Mouse (Mus musculus) adrenal gland, adult 2 months (tissue): ENCODE measurements around the gene Klhdc9. TPM values are rescaled to one million over a fixed set of nuclear protein-coding genes. Genes with fewer than 3 reads are reported as not detected.
"Not testable (repeated sequence)": the region's sequence is repeated elsewhere in the genome, so short reads cannot be mapped to it uniquely, and the experiment has no call there.

Experiments used
- DNase-seq: peaks from one replicate; pipeline ENCODE4 v3.0.0; 2021
- polyA plus RNA-seq: library from polyadenylated mRNA; depleted of rRNA; stranded (reverse); fragments of >200 nt; gene quantifications from 2 replicates; pipeline ENCODE4 v1.2.3, GENCODE M21; 2012
- total RNA-seq, 2 experiments: library from RNA; stranded (reverse); gene quantifications; 2 replicates each; pipeline ENCODE4 v1.2.3; 2021

Gene Klhdc9
- total and polyA plus RNA-seq, 3 experiments, result 1.1 to 3.8 (median 3.3) TPM

DNA sequence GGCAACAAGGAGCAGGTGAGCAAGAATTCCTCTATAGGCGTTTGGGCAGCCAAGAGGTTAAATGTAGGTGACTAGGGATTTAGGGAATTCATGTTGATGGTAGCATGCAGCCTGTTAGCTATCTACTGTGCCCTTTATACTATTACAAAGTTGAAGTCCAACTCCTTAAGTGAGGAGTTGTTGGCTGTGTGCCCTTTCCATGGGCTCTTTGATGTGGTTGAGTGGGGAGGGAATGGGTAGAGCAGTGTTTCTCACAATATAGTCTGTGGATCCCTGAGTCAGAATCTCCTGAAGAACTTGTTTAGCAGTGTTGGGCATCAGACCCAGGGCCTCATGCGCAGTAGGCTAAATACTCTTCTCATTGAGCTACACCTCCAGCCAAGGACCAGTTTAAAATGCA is 3.8 kb downstream of the Klhdc9 start:
- peak; percentile 42 for DNase-seq

GRCm38 (mm10) chr1:171355812-171356340 is 4.7 kb downstream of the Klhdc9 start:
- DNase-seq, result no peak

DNA sequence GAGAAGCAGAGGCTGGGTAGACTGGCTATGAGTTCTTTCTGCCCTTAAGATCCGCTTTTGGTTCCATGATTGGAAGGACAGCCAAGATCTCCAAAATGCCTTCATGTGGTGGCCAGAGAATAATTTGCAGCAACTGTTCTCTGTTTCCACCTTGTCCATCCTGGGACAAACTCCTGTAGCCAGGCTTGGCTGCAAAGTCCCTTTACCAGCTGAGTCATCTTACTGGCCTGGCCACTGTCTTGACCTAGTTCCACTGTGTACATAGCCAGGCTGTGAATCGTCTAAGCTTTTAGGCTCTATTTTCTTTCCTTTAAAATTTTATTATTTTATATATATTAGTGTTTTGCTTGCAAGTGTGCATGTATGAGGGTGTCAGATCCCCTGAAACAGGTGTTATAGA is 11.4 kb downstream of the Klhdc9 start:
- peak; percentile 52 for DNase-seq

- DNase-seq, result peak; percentile 31
Observed at GRCm38 (mm10) chr1:171348665-171349064, 11.9 kb downstream of the Klhdc9 start.

GRCm38 (mm10) chr1:171346095-171346450 is 14.5 kb downstream of the Klhdc9 start:
- peak; percentile 40 for DNase-seq

GRCm38 (mm10) chr1:171345225-171346094 is 15.1 kb downstream of the Klhdc9 start, which contains the start of the genes Nit1 and Pfdn2:
Nit1 (minus strand) TSS chr1:171345646.
Pfdn2 (plus strand) TSS chr1:171345670.
- DNase-seq, result peak; percentile 95

GRCm38 (mm10) chr1:171344715-171345114 is 15.9 kb downstream of the Klhdc9 start:
- no peak for DNase-seq

DNA sequence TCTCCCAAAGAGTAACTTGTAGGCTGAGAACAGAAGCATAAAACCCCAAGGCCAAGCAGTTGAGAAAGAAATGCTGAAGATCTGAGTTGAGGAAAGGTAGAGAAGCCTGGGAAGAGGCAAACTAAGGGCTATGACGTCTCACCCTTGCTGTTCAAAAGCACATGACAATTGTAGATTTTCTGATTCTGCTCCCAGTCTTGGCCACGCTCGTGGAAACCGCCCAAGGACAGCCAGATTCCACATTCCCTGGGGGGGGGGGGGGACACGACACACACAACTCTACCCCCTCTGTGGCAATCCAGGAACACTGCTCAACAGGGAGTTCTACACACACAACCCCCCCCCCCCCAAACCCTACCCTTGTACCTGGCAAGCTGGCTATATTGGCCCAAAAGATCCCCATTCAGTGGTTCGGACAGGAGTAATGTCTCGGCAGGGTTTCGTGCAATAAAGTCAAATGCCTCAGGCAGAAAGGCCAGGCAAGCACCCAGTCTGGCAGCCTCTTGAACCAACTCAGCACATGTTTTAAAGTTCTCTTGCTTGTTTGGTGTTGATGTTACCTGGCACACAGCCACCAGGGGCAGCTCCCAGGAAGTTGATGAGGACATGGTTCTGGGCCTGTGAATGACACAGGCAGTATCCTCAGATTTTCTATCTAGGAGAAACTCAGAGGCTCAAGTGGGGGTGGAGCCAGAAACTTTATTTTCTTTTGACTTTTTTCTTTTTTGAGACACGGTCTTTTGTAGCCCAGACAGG is 16.5 kb downstream of the Klhdc9 start:
- DNase-seq, result peak; percentile 64

DNA sequence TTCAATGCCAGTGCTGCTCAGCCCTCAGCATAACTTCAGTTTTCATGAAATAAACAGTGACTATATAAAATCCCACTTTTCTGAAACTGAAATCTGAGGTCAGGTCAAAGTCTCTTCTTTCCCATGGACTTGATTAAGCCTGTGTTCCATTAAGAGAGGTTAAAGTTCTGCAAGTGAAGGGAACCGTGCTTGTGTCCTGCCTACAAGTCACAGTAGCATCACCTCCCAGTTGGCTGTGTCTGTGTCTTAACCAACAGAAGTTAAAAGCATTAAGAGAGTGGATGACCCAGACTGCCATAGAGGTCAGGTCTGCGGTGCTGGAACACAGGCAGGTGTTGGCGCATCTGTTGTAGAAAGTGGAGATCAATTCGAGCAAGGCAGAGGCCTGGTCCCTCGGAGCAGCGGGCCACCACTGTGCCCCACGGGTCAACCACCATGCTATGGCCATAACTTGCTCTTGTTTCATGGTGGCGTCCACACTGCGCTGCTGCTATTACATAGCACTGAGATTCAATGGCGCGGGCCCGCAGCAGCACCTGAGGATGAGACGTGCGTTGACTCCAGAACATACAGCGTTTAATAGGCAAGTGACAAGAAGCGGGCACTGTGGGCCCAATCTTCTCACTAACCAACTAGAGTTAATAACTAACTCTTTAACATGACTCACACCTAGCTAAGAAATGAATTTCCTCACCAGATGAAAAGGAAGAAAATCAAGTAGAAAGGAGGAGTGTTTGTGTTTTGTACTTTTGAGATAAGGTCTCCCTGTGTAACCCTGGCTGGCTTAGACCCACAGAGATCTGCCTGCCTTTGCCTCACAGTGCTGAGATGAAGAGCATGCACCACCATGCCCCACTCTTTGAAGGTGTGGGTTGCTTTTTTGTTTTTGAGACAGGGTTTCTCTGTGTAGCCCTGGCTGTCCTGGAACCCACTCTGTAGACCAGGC is 18.1 kb downstream of the Klhdc9 start:
- no peak for DNase-seq

- no peak for DNase-seq
Observed at GRCm38 (mm10) chr1:171330216-171330560, 30.4 kb downstream of the Klhdc9 start.

GRCm38 (mm10) chr1:171329433-171330215 is 31.0 kb downstream of the Klhdc9 start:
- peak; percentile 57 for DNase-seq

GRCm38 (mm10) chr1:171328839-171329432 is 31.7 kb downstream of the Klhdc9 start, which contains the start of gene Dedd:
Dedd (plus strand) TSS chr1:171329145.
- peak; percentile 95 for DNase-seq

GRCm38 (mm10) chr1:171328244-171328643 is 32.4 kb downstream of the Klhdc9 start:
- DNase-seq, result no peak

- DNase-seq, result not testable (repeated sequence)
Observed at GRCm38 (mm10) chr1:171326588-171326987, 34.0 kb downstream of the Klhdc9 start.

- no peak for DNase-seq
Observed at GRCm38 (mm10) chr1:171325571-171325970, 35.0 kb downstream of the Klhdc9 start.

- no peak for DNase-seq
Observed at GRCm38 (mm10) chr1:171322012-171322411, 38.6 kb downstream of the Klhdc9 start.

- DNase-seq, result no peak
Observed at GRCm38 (mm10) chr1:171321415-171321814, 39.2 kb downstream of the Klhdc9 start.

GRCm38 (mm10) chr1:171320151-171320550 is 40.4 kb downstream of the Klhdc9 start:
- DNase-seq, result no peak

DNA sequence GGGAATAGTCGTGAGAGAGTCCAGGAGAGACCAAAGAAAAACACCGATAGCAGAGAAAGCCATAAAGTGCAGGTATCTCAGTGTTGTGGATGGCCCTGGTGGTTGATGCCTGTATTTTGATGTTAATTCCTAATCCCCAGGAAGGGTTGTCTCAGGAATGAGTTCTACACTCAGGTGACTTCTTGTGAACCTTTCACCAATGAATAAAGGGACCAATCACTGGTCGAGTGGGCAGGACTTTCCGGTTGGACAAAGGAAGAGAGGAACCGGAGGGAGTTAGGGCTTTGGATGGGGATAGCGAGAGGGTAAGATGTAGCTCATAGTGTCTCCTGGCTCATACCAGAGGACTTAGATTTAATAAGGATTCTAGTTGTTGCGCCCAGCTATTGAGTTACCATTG is 40.9 kb downstream of the Klhdc9 start:
- DNase-seq, result no peak

DNA sequence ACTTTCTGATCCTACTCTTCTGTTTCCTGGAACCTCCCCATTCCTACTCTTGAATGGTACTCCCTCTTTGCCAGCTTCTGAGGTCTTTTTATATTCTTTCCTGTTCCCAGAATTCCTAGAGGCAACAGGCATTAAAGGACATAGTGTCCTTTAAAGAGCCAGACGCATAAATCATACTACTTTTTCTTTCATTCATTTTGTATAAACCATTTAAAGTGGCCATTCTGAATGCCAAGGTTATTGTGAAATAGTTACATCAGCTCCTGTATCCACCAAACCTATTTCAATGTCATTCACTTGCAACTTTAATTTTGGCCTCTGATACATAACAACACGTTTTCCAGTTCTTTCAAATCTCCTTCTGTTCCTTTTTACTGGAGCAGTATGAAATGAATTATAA is 51.3 kb downstream of the Klhdc9 start:
- DNase-seq, result no peak
